Mouse (Mus musculus): Measurements from ENCODE around the gene Espn. TPM values are rescaled to one million over a fixed set of nuclear protein-coding genes. Genes with fewer than 3 reads are reported as not detected.

Gene Espn
- polyA plus RNA-seq, 1 experiment from 2014 or later: 0.76 TPM

Other genes with a start within 250 kb of the Espn start
- gene Dnajc11, start 218.7 kb downstream of the Espn start, polyA plus RNA-seq (2014; fragmentation: Nextera tagmentation; extraction: Ambion mirVana): 51.8 and 54.6 TPM in 2 replicates
- 24.0 and 26.5 TPM in 2 replicates for gene Thap3, start 163.4 kb downstream of the Espn start, polyA plus RNA-seq (2014; fragmentation: Nextera tagmentation; extraction: Ambion mirVana)
- 14.6 and 14.8 TPM in 2 replicates for gene Phf13, start 156.1 kb downstream of the Espn start, polyA plus RNA-seq (2014; fragmentation: Nextera tagmentation; extraction: Ambion mirVana)
- 17.8 and 19.3 TPM in 2 replicates for gene Klhl21, start 143.6 kb downstream of the Espn start, polyA plus RNA-seq (2014; fragmentation: Nextera tagmentation; extraction: Ambion mirVana)
- gene Zbtb48, start 124.7 kb downstream of the Espn start, polyA plus RNA-seq (2014; fragmentation: Nextera tagmentation; extraction: Ambion mirVana): 11.5 and 15.8 TPM in 2 replicates
- gene Tas1r1, start 113.8 kb downstream of the Espn start, polyA plus RNA-seq (2014; fragmentation: Nextera tagmentation; extraction: Ambion mirVana): 0.09 and 0.20 TPM in 2 replicates
- gene Nol9, start 113.0 kb downstream of the Espn start, polyA plus RNA-seq (2014; fragmentation: Nextera tagmentation; extraction: Ambion mirVana): 16.2 and 16.8 TPM in 2 replicates
- 8.5 and 8.6 TPM in 2 replicates for gene Plekhg5, start 79.9 kb downstream of the Espn start, polyA plus RNA-seq (2014; fragmentation: Nextera tagmentation; extraction: Ambion mirVana)
- gene Tnfrsf25, start 36.4 kb downstream of the Espn start, polyA plus RNA-seq (2014; fragmentation: Nextera tagmentation; extraction: Ambion mirVana): 0.34 and 0.43 TPM in 2 replicates
- not detected in 2 replicates for gene Hes2, start 6.5 kb upstream of the Espn start, polyA plus RNA-seq (2014; fragmentation: Nextera tagmentation; extraction: Ambion mirVana)
- 62.8 and 72.9 TPM in 2 replicates for gene Acot7, start 25.8 kb upstream of the Espn start, polyA plus RNA-seq (2014; fragmentation: Nextera tagmentation; extraction: Ambion mirVana)
- gene Gpr153, start 121.9 kb upstream of the Espn start, polyA plus RNA-seq (2014; fragmentation: Nextera tagmentation; extraction: Ambion mirVana): 14.0 and 18.2 TPM in 2 replicates
- not detected in 2 replicates for gene Hes3, start 139.3 kb upstream of the Espn start, polyA plus RNA-seq (2014; fragmentation: Nextera tagmentation; extraction: Ambion mirVana)
- 19.4 and 20.3 TPM in 2 replicates for gene Icmt, start 144.9 kb upstream of the Espn start, polyA plus RNA-seq (2014; fragmentation: Nextera tagmentation; extraction: Ambion mirVana)
- 74.9 and 77.5 TPM in 2 replicates for gene Rnf207, start 166.6 kb upstream of the Espn start, polyA plus RNA-seq (2014; fragmentation: Nextera tagmentation; extraction: Ambion mirVana)
- gene Rpl22, start 173.4 kb upstream of the Espn start, polyA plus RNA-seq (2014; fragmentation: Nextera tagmentation; extraction: Ambion mirVana): 261 and 276 TPM in 2 replicates
- gene Chd5, start 186.3 kb upstream of the Espn start, polyA plus RNA-seq (2014; fragmentation: Nextera tagmentation; extraction: Ambion mirVana): 0.03 TPM in 1 of 2 replicates, not detected in the other

Data from heart, embryonic 14.5 days (tissue).